Mouse (Mus musculus) thymus, postnatal 25 days (tissue): ENCODE results near the gene Rasl10a.
A peak's percentile ranks its signal among the peaks of the same experiment; 100 is the strongest.
"Not testable (repeated sequence)": the region's sequence is repeated elsewhere in the genome, so short reads cannot be mapped to it uniquely, and the experiment has no call there.

Source experiments
- DNase-seq: peaks from one replicate; pipeline ENCODE4 v3.0.0; 2022

Gene Rasl10a

DNA sequence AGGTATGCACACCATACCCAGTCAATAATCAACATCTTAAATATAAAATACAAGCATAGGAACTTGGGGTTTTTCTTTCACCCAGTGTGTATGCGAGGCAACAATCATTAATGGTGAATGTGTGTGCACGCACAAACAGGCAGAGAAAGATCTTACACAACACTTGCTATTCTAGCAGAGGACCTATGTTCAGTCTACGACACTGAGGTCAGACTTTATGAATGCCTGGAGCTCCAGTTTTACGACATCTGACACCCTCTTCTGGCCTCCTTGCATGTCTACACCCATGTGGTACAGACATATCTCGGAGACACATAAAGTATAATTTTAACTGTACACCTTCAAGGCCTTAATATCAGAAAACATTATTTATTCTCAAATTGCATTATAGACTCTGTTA, 18.9 kb downstream of the Rasl10a start:
- DNase-seq = not testable (repeated sequence)

- no peak for DNase-seq
Observed at GRCm38 (mm10) chr11:5089147-5089546, 31.2 kb downstream of the Rasl10a start.

DNA sequence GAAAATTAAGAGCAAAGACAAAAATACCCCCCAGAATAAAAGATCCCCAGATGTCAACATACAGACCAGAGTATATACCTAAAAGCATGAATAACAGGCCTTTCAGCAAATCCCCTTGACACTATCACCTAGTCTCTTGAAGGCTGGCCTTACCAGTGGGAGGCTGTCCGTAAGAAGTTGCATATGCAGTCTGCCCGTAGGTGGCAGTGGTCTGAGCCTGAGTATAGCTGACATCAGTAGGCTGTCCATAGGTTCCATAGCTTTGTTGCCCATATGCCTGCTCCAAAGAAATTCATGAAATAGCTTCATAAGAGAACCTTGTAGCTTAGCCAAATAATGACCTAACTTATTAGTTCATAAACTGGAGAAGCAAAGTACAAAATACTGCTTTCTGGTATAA, 33.8 kb downstream of the Rasl10a start:
- no peak for DNase-seq

GRCm38 (mm10) chr11:5095877-5096276, 37.9 kb downstream of the Rasl10a start:
- no peak for DNase-seq

DNA sequence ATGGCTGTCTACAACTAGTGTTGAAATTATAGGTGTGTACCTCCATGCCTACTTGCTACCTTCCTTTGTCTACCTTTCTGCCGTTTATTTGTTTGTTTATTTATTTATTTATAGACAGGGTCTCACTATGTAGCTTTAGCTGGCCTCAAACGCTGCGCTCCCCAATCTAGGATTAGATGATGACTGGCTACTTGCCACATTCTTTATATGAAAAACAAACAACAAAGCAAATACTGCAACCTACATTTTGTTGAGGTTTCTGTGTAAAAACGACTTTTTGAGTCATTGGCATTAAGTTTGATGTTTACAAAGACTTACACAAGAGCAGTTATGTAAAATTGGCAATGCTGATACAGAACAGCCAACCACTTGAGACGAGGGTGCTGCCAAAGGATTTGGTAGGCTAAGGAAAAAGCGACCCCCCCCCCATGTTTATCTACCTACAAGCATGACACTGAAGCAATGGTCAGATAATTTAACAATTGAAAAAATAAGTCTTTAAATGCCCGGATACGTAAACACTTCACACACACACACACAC, 38.6 kb downstream of the Rasl10a start:
- no peak for DNase-seq

- DNase-seq = peak; percentile 36
Observed at GRCm38 (mm10) chr11:5098035-5098735, 40.3 kb downstream of the Rasl10a start.

- DNase-seq = peak; percentile 99
Observed at GRCm38 (mm10) chr11:5098736-5099542, 41.0 kb downstream of the Rasl10a start, which contains the start of the genes Rhbdd3 and Ewsr1. Gene Rhbdd3 (plus strand): TSS chr11:5098926. Gene Ewsr1 (minus strand): TSS chr11:5099266.

GRCm38 (mm10) chr11:5099576-5100183, 41.8 kb downstream of the Rasl10a start:
- peak; percentile 77 for DNase-seq

GRCm38 (mm10) chr11:5100283-5100682, 42.4 kb downstream of the Rasl10a start:
- no peak for DNase-seq

DNA sequence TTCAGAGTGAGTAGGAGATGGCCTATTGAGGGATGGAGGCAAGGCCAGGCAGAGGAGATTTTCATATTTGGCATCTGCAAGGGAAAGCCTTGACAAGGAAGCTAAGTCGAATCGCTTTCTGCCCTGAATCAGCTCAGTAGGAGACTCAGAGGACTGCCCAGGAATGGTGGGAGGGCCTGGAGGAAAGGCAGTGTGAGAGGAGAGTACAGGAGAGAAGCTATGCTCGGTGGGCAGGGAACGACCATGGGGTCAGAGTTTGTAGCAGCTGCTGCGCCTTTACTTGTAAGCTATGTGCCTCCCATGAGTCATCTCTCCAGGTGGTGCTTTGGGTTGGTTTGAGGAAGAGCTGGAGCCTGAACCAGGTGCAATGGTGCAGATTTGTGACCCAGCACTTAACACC, 42.9 kb downstream of the Rasl10a start:
- DNase-seq = no peak

GRCm38 (mm10) chr11:5101641-5102040, 43.7 kb downstream of the Rasl10a start:
- no peak for DNase-seq

DNA sequence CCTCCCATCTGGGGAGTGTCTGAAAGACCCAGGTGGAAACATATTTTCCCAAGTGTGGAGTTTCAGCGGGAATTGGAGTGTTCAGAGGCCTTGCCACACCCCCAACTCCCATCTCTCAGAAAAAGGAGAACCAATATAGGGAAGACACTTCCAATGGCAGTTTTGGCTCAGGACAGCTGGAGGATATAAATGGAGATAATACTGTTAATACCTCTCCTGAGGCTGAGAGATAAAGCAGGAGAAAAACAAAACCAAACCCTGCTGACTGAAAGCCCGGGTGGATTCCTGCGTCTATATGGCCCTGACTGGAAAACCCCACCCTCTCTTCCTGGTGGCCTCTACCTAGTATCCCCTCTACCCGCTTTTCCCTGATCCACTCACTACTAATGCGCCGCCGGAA, 44.5 kb downstream of the Rasl10a start:
- no peak for DNase-seq

- DNase-seq = no peak
Observed at GRCm38 (mm10) chr11:5103986-5104509, 46.1 kb downstream of the Rasl10a start.

DNA sequence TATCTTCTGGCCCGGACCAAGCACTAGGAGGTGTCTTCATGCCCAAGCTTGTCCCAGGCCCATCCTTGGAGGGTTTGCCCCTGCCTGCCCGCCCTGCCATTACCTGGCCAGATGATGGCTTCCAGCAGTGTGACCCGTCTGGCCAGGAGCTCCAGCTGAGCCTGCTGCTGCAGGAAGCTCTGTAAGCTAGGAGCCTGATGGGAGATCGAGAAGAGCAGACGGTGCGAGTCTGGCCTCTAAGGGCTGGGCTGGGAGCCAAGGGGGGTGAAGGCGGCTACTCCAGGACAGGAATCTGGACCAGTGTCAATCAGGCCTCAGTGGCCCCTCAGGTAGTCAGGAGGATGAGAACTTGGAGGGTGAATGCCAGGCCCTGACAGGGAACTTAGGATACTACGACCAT, 51.5 kb downstream of the Rasl10a start:
- DNase-seq = no peak
